ENCODE assay signal across 10 mouse cellular contexts in genomic region chr13:96346581-96346980, GRCm38 (mm10).
"Had no signal": no experiment of that assay in that cellular context is flagged by ENCODE, and none has a peak within 500 bp of the region (broad histone marks: within the 10 kb centered on the region; RNA-seq: fewer than 3 reads in every experiment).

No protein-coding gene starts in this region.

- H3K36me3 ChIP-seq: limb, embryonic 15.5 days; liver, embryonic 12.5 days; midbrain, embryonic 13.5 days had no signal

- H3K4me1 ChIP-seq: limb, embryonic 15.5 days; liver, embryonic 12.5 days; midbrain, embryonic 13.5 days had no signal

- H3K9ac ChIP-seq: limb, embryonic 15.5 days; liver, embryonic 12.5 days; lung, embryonic 14.5 days; midbrain, embryonic 13.5 days had no signal

- H3K4me3 ChIP-seq: limb, embryonic 15.5 days; liver, embryonic 12.5 days; midbrain, embryonic 13.5 days had no signal

- DNase-seq: kidney, postnatal 10 days; kidney, postnatal 4 days; lung, embryonic 14.5 days; right cerebral cortex, postnatal 4 days; spleen, adult 18-20 months; thymus, adult 18-20 months; thymus, postnatal 14 days had no signal

- H3K27ac ChIP-seq: limb, embryonic 15.5 days; liver, embryonic 12.5 days; midbrain, embryonic 13.5 days had no signal

- H3K9me3 ChIP-seq: limb, embryonic 15.5 days; liver, embryonic 12.5 days; midbrain, embryonic 13.5 days had no signal
